Mouse (Mus musculus): Measurements from ENCODE around the gene Gm20388. TPM values are rescaled to one million over a fixed set of nuclear protein-coding genes. Genes with fewer than 3 reads are reported as not detected.

The Gm20388 gene
- polyA plus RNA-seq, 1 experiment = 23.9 TPM

DNA sequence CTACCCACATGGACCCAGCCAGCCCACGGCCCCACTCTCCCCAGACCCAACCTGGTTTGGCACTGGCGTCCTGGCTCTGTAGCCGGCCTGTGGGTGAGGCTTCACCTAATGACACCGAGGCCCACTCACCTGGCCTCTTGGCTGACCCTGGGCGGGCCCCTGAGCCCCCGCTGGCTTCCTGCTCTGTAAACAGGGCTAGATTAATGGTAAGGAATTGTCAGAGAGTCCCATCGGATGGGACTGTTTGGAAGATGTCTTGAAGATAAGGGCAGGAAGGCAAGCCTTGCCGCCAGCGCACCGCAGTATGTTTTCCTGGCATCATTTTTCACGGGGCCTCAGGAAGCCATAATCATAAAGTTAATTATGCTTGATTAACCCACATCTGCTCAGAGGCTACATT is 297.5 kb downstream of the Gm20388 start:
- TF ChIP-seq CTCF (IDR thresholded peaks at IDR 0.05; ENCODE audit: extremely low read depth, insufficient read depth, low read length) = no peak
- no peak for TF ChIP-seq POLR2A (IDR thresholded peaks at IDR 0.05; ENCODE audit: extremely low read depth, insufficient read depth, low read length)
- H3K27ac ChIP-seq (ENCODE audit: insufficient read depth, low read length) = no peak overlapping the region
- H3K4me3 ChIP-seq (ENCODE audit: insufficient read depth, low read length) = no peak overlapping the region
- no peaks in the 10 kb centered on the region for H3K4me1 ChIP-seq (ENCODE audit: control insufficient read depth, insufficient read depth, low read length)

- TF ChIP-seq POLR2A (IDR thresholded peaks at IDR 0.05; ENCODE audit: extremely low read depth, insufficient read depth, low read length) (no peak), CTCF (IDR thresholded peaks at IDR 0.05; ENCODE audit: extremely low read depth, insufficient read depth, low read length) (no peak)
- Histone ChIP-seq H3K4me3 (ENCODE audit: insufficient read depth, low read length) (no peak overlapping the region), H3K27ac (ENCODE audit: insufficient read depth, low read length) (no peak overlapping the region), H3K4me1 (ENCODE audit: control insufficient read depth, insufficient read depth, low read length) (no peaks in the 10 kb centered on the region)
Measured at GRCm38 (mm10) chr8:120211345-120211744, 300.7 kb downstream of the Gm20388 start.

- H3K27ac ChIP-seq (ENCODE audit: insufficient read depth, low read length) = no peak overlapping the region
- H3K4me3 ChIP-seq (ENCODE audit: insufficient read depth, low read length) = no peak overlapping the region
- TF ChIP-seq POLR2A (IDR thresholded peaks at IDR 0.05; ENCODE audit: extremely low read depth, insufficient read depth, low read length) (no peak), CTCF (IDR thresholded peaks at IDR 0.05; ENCODE audit: extremely low read depth, insufficient read depth, low read length) (no peak)
- H3K4me1 ChIP-seq (ENCODE audit: control insufficient read depth, insufficient read depth, low read length) = no peaks in the 10 kb centered on the region; the same call in 1 of the 2 replicates
Measured at GRCm38 (mm10) chr8:120212596-120212995, 302.0 kb downstream of the Gm20388 start.

DNA sequence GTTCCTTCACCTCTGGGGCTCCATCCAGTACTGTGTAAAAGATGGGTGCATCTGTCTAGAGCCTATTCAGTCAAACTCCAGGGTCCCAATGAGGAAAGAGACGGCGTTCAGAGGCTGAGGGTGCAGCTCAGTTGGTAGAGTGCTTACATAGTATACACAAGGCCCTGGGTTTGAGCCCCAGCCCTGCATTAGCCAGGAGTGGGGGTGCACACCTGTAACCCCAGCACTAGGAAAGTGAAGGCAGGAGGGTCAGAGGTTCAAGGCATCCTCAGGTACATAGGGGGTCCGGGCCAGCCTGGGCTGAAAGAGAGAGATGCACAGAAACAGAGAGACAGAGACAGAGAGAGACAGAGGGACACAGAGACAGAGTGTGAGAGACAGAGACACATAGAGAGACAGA is 302.6 kb downstream of the Gm20388 start:
- Histone ChIP-seq H3K27ac (ENCODE audit: insufficient read depth, low read length) (no peak overlapping the region), H3K4me1 (ENCODE audit: control insufficient read depth, insufficient read depth, low read length) (no peaks in the 10 kb centered on the region; the same call in 1 of the 2 replicates), H3K4me3 (ENCODE audit: insufficient read depth, low read length) (no peak overlapping the region)
- no peak for TF ChIP-seq POLR2A (IDR thresholded peaks at IDR 0.05; ENCODE audit: extremely low read depth, insufficient read depth, low read length)
- TF ChIP-seq CTCF (IDR thresholded peaks at IDR 0.05; ENCODE audit: extremely low read depth, insufficient read depth, low read length) = no peak

GRCm38 (mm10) chr8:120213939-120214338 is 303.3 kb downstream of the Gm20388 start:
- no peak overlapping the region for H3K27ac ChIP-seq (ENCODE audit: insufficient read depth, low read length)
- no peak for TF ChIP-seq POLR2A (IDR thresholded peaks at IDR 0.05; ENCODE audit: extremely low read depth, insufficient read depth, low read length)
- no peak for TF ChIP-seq CTCF (IDR thresholded peaks at IDR 0.05; ENCODE audit: extremely low read depth, insufficient read depth, low read length)
- H3K4me1 ChIP-seq (ENCODE audit: control insufficient read depth, insufficient read depth, low read length) = no peaks in the 10 kb centered on the region; the same call in 1 of the 2 replicates
- H3K4me3 ChIP-seq (ENCODE audit: insufficient read depth, low read length) = no peak overlapping the region

- H3K4me1 ChIP-seq (ENCODE audit: control insufficient read depth, insufficient read depth, low read length) = no peaks in the 10 kb centered on the region; the same call in 1 of the 2 replicates
- no peak overlapping the region for H3K27ac ChIP-seq (ENCODE audit: insufficient read depth, low read length)
- TF ChIP-seq CTCF (IDR thresholded peaks at IDR 0.05; ENCODE audit: extremely low read depth, insufficient read depth, low read length) = no peak
- no peak for TF ChIP-seq POLR2A (IDR thresholded peaks at IDR 0.05; ENCODE audit: extremely low read depth, insufficient read depth, low read length)
- H3K4me3 ChIP-seq (ENCODE audit: insufficient read depth, low read length) = no peak overlapping the region
Measured at GRCm38 (mm10) chr8:120215416-120216141, 304.9 kb downstream of the Gm20388 start.

DNA sequence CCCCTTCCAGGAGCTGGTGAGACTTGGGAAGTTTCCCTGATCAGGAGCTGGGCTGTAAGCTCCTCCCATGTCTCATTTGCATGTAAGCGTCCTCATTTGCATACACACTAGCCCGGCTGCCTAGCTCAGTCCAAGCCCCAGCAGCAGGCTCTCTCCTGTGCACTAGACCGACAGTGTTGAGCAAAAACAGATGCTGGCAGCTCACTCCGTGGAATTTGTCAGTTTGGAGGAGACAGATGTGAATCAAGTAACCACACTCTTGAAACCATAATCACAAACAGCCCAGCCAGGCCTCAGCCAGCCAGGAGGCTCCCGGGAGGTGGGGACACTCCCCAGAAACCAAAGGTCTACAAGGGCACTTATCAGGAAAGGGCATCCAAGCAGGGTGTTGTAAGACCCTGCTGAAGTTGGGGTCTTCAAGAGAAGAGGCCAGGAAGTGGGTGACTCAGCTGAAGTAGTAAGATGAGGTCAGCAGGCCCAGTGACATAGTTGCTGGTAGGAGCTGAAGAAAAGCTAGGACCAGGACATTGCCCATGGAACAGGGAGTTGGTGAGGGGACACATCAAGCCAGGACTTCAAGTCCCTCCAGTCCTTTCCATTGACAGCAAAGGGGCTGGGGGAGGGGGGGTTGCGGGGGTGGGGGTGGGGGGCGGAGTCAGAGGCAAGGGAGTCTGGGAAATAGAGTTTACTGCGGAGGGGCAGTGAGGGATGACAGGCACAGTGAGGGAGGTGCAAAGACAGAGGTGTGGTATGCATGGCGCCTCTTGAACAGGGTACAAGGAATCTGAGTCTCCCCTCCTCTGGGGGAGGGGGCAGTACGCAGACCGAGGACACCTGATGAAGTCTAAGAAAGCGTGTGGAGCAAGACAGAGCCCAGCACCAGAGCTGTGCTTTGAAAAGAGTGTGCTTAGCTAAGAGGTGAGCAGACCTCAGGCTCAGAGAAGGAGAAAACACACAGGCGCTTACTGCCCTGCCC is 306.5 kb downstream of the Gm20388 start:
- TF ChIP-seq CTCF (IDR thresholded peaks at IDR 0.05; ENCODE audit: extremely low read depth, insufficient read depth, low read length) = no peak
- no peak for TF ChIP-seq POLR2A (IDR thresholded peaks at IDR 0.05; ENCODE audit: extremely low read depth, insufficient read depth, low read length)
- H3K4me3 ChIP-seq (ENCODE audit: insufficient read depth, low read length) = no peak overlapping the region
- no peak overlapping the region for H3K27ac ChIP-seq (ENCODE audit: insufficient read depth, low read length)
- no peaks in the 10 kb centered on the region; the same call in 1 of the 2 replicates for H3K4me1 ChIP-seq (ENCODE audit: control insufficient read depth, insufficient read depth, low read length)

- no peak for TF ChIP-seq POLR2A (IDR thresholded peaks at IDR 0.05; ENCODE audit: extremely low read depth, insufficient read depth, low read length)
- TF ChIP-seq CTCF (IDR thresholded peaks at IDR 0.05; ENCODE audit: extremely low read depth, insufficient read depth, low read length) = no peak
- H3K4me1 ChIP-seq (ENCODE audit: control insufficient read depth, insufficient read depth, low read length) = no peaks in the 10 kb centered on the region
- H3K27ac ChIP-seq (ENCODE audit: insufficient read depth, low read length) = no peak overlapping the region
- no peak overlapping the region for H3K4me3 ChIP-seq (ENCODE audit: insufficient read depth, low read length)
Measured at GRCm38 (mm10) chr8:120222548-120222947, 311.9 kb downstream of the Gm20388 start.

DNA sequence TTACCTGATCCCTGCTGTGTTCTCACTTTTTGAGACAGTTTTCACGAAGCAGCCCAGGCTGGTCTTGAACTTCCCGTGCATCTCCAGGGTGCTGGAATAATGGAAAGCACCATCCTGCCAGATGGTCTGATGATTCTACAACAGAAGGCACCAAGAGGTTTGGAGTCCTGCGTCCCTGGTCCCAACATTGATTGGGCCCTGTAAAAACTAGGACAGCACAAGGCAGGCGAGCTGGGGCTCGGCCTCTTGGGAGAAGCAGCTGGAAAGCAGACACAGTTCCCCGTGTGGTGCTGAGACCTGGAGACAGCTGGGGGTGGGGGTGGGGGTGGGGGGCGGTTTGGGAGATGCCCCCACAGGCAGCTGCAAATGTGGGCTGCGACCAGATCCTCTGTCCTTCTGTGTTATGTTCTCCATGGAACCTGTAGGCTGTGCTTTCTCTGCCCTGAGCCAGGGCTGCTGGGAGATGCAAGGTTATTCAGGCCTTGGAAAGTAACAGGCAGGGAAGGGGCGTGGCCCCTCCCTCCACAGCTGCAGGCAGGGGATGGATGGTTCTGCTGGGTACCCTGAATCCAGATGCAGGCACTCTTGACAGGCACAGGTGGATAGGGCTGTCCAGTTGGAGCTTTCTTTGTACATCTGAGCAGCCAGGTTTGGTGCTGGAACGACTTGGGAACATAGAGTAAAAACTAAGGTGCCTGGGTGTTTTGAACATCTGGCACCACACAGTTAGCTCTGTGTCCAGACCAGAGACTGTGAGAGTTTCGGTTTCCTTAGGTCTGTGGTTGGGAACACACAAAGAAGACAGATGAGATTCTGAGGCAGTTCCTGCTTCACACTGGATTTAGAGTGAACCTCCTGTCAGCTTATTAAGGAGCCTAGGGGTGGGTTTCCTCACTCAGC is 314.1 kb downstream of the Gm20388 start:
- H3K4me3 ChIP-seq (ENCODE audit: insufficient read depth, low read length) = no peak overlapping the region
- no peak overlapping the region for H3K27ac ChIP-seq (ENCODE audit: insufficient read depth, low read length)
- no peak for TF ChIP-seq POLR2A (IDR thresholded peaks at IDR 0.05; ENCODE audit: extremely low read depth, insufficient read depth, low read length)
- TF ChIP-seq CTCF (IDR thresholded peaks at IDR 0.05; ENCODE audit: extremely low read depth, insufficient read depth, low read length) = no peak
- no peaks in the 10 kb centered on the region for H3K4me1 ChIP-seq (ENCODE audit: control insufficient read depth, insufficient read depth, low read length)

Measured in cortical plate, adult 2 months (tissue).